Mouse (Mus musculus) heart, postnatal 0 days (tissue): Measurements from ENCODE around the gene Bcl7c. TPM values are rescaled to one million over a fixed set of nuclear protein-coding genes. Genes with fewer than 3 reads are reported as not detected.
"Not testable (repeated sequence)": the region's sequence is repeated elsewhere in the genome, so short reads cannot be mapped to it uniquely, and the experiment has no call there.

Source experiments
- ATAC-seq: fragments of 200-750 bp; cut with Nextera tagmentation; 2 replicates; pipeline ENCODE4 v1.8.0; 2017; ENCODE audit warnings: low read depth, moderate number of reproducible peaks, moderate library complexity; ENCODE audit not compliant: insufficient read depth
- DNase-seq: peaks from one replicate; pipeline ENCODE4 v3.0.0-alpha.2; 2016; ENCODE audit warnings: low spot score
- H3K27ac ChIP-seq: fragments of 300-500 bp; sonication (generic); 2 replicates; pipeline ENCODE4 v1.5.1; 2014; ENCODE audit warnings: low read depth, mild to moderate bottlenecking
- H3K27me3 ChIP-seq: fragments of 300-500 bp; sonication (generic); 2 replicates; pipeline ENCODE4 v1.6.1; 2014; ENCODE audit warnings: low read length, mixed read lengths; ENCODE audit not compliant: control insufficient read depth, insufficient read depth
- H3K36me3 ChIP-seq: fragments of 300-500 bp; sonication (generic); replicated peaks from 2 replicates; pipeline ENCODE4 v1.6.1; 2014; ENCODE audit warnings: low read length, mixed read lengths; ENCODE audit not compliant: control insufficient read depth, insufficient read depth
- H3K4me1 ChIP-seq: fragments of 300-500 bp; sonication (generic); 2 replicates; pipeline ENCODE4 v1.6.1; 2014; ENCODE audit warnings: antibody characterized with exemption; ENCODE audit not compliant: control insufficient read depth, insufficient read depth
- H3K4me2 ChIP-seq: fragments of 300-500 bp; sonication (generic); 2 replicates; pipeline ENCODE4 v1.6.1; 2014; ENCODE audit warnings: low read depth, mild to moderate bottlenecking, low read length, moderate library complexity
- H3K4me3 ChIP-seq: fragments of 300-500 bp; sonication (generic); 2 replicates; pipeline ENCODE4 v1.5.1; 2014; ENCODE audit warnings: low read depth, low read length
- H3K9ac ChIP-seq: fragments of 300-500 bp; sonication (generic); replicated peaks from 2 replicates; pipeline ENCODE4 v1.6.1; 2014; ENCODE audit warnings: low read depth, low read length, mixed read lengths
- H3K9me3 ChIP-seq: fragments of 300-500 bp; sonication (generic); replicated peaks from 2 replicates; pipeline ENCODE4 v1.6.1; 2016; ENCODE audit warnings: low read length; ENCODE audit not compliant: control insufficient read depth
- CTCF ChIP-seq: IDR thresholded peaks from 2 replicates; pipeline ENCODE4 v1.5.1; 2016; ENCODE audit warnings: antibody characterized with exemption, control low read depth, low read depth
- EP300 ChIP-seq: IDR thresholded peaks from 2 replicates; pipeline ENCODE4 v1.6.1; 2016; ENCODE audit warnings: antibody characterized with exemption, low read depth
- WGBS: fragments of 180-500 bp; shearing (Covaris S2); extraction: QIAGEN DNeasy Blood & Tissue Kit; methylation state at CpG from one replicate; pipeline ENCODE4 v1.1.7; 2014; 5-methylcytosine and 5-hydroxymethylcytosine counted together
- polyA plus RNA-seq: library from polyadenylated mRNA; unstranded; fragments of >200 nt; fragmentation: Nextera tagmentation; extraction: Ambion mirVana; gene quantifications from 2 replicates; pipeline ENCODE4 v1.2.1, GENCODE M21; 2015
- total RNA-seq: library from RNA; depleted of rRNA; stranded (reverse); fragments of >200 nt; gene quantifications from 2 replicates; pipeline ENCODE4 v1.2.3, GENCODE M21; 2014; ENCODE audit warnings: low replicate concordance

Bcl7c gene
- total and polyA plus RNA-seq, 2 experiments from 2014 or later, result 25.6 to 32.4 TPM

- H3K9me3 ChIP-seq, result no peaks in the 10 kb centered on the region
- H3K4me1 ChIP-seq, result no peaks in the 10 kb centered on the region
- no peaks in the 10 kb centered on the region; the same call in 1 of the 2 replicates for H3K27me3 ChIP-seq
- WGBS, result 73% methylated on average over 2 of the region's 3 CpGs
- H3K9ac ChIP-seq, result no peak overlapping the region
- no peak for ATAC-seq
- H3K4me2 ChIP-seq, result peak overlapping the region; percentile 57
- no peak for DNase-seq
- H3K4me3 ChIP-seq, result no peak overlapping the region
- H3K27ac ChIP-seq, result no peak overlapping the region
- no peaks in the 10 kb centered on the region for H3K36me3 ChIP-seq
- no peak for TF ChIP-seq CTCF
Measured at GRCm38 (mm10) chr7:127651624-127652023, 57.1 kb downstream of the Bcl7c start.

GRCm38 (mm10) chr7:127649206-127649605 is 59.5 kb downstream of the Bcl7c start:
- Histone ChIP-seq H3K4me2 (no peak overlapping the region), H3K27ac (no peak overlapping the region), H3K4me3 (no peak overlapping the region), H3K4me1 (no peaks in the 10 kb centered on the region), H3K36me3 (no peaks in the 10 kb centered on the region), H3K9ac (no peak overlapping the region), H3K27me3 (peaks cover 3% of the 10 kb centered on the region; the same call in 1 of the 2 replicates), H3K9me3 (no peaks in the 10 kb centered on the region)
- TF ChIP-seq CTCF, result no peak
- TF ChIP-seq EP300, result no peak
- ATAC-seq, result no peak
- 73% methylated on average over 6 of the region's 6 CpGs for WGBS
- DNase-seq, result no peak

- H3K9ac ChIP-seq, result no peak overlapping the region
- no peak overlapping the region for H3K4me3 ChIP-seq
- ATAC-seq (no peak), DNase-seq (no peak)
- H3K4me1 ChIP-seq, result no peaks in the 10 kb centered on the region
- no peak overlapping the region for H3K4me2 ChIP-seq
- no peaks in the 10 kb centered on the region for H3K9me3 ChIP-seq
- no peak overlapping the region for H3K27ac ChIP-seq
- no peaks in the 10 kb centered on the region for H3K36me3 ChIP-seq
- TF ChIP-seq CTCF (no peak), EP300 (no peak)
- WGBS, result 53% methylated on average over 4 of the region's 4 CpGs
- peaks cover 3% of the 10 kb centered on the region; the same call in 1 of the 2 replicates for H3K27me3 ChIP-seq
Measured at GRCm38 (mm10) chr7:127648516-127649201, 60.1 kb downstream of the Bcl7c start.

GRCm38 (mm10) chr7:127647576-127647975 is 61.2 kb downstream of the Bcl7c start:
- not testable (repeated sequence) for H3K27ac ChIP-seq, H3K4me1 ChIP-seq, H3K4me3 ChIP-seq, ATAC-seq, H3K27me3 ChIP-seq, DNase-seq, H3K9me3 ChIP-seq, H3K9ac ChIP-seq, H3K4me2 ChIP-seq, H3K36me3 ChIP-seq
- WGBS, result 80% methylated on average over 7 of the region's 7 CpGs

- ATAC-seq, result no peak
- Histone ChIP-seq H3K4me3 (no peak overlapping the region), H3K9ac (no peak overlapping the region), H3K4me2 (no peak overlapping the region), H3K4me1 (no peaks in the 10 kb centered on the region), H3K36me3 (no peaks in the 10 kb centered on the region), H3K27ac (no peak overlapping the region), H3K9me3 (no peaks in the 10 kb centered on the region), H3K27me3 (0 out of 2 replicates have a peak, but pooled peaks cover 3% of the 10 kb centered on the region)
- 80% methylated on average over 4 of the region's 4 CpGs for WGBS
- TF ChIP-seq CTCF (no peak), EP300 (no peak)
- DNase-seq, result no peak
Measured at GRCm38 (mm10) chr7:127646363-127646762, 62.4 kb downstream of the Bcl7c start.

- Histone ChIP-seq H3K27me3 (0 out of 2 replicates have a peak, but pooled peaks cover 3% of the 10 kb centered on the region), H3K36me3 (no peaks in the 10 kb centered on the region), H3K9me3 (no peaks in the 10 kb centered on the region), H3K4me2 (no peak overlapping the region), H3K9ac (no peak overlapping the region), H3K4me3 (no peak overlapping the region), H3K27ac (no peak overlapping the region), H3K4me1 (peaks cover 5% of the 10 kb centered on the region)
- ATAC-seq (no peak), DNase-seq (no peak)
- TF ChIP-seq EP300 (no peak), CTCF (no peak)
- WGBS, result 70% methylated on average over 4 of the region's 4 CpGs
Measured at GRCm38 (mm10) chr7:127642254-127642653, 66.5 kb downstream of the Bcl7c start.
